Mouse (Mus musculus) megakaryocyte progenitor cell, adult 5-6 weeks (primary cell): ENCODE results near the gene Slc10a7. TPM values are rescaled to one million over a fixed set of nuclear protein-coding genes. Genes with fewer than 3 reads are reported as not detected.

Source experiments
- total RNA-seq, 2 experiments: library from RNA; stranded (forward) in 1 of 2; stranded (reverse) in 1 of 2; fragments of 157-497, 149-512 nt in 1 of 2; fragments of 200-1000 nt in 1 of 2; gene quantifications; 2 replicates each; pipeline versions ENCODE4 v1.2.3 to v1.2.4; 2015 to 2017

Gene Slc10a7
- total RNA-seq, 2 experiments from 2014 or later = 19.9 to 28.4 TPM

Other genes starting within 250 kb of the Slc10a7 start
- gene Pou4f2, start 72.7 kb upstream of the Slc10a7 start, total RNA-seq (2015) = not detected in 2 replicates
- not detected in 2 replicates for gene Pou4f2, start 72.7 kb upstream of the Slc10a7 start, total RNA-seq (2017)
- 223 and 249 TPM in 2 replicates for gene Rbmxl1, start 448 bp upstream of the Slc10a7 start, total RNA-seq (2015)
- 185 and 207 TPM in 2 replicates for gene Rbmxl1, start 448 bp upstream of the Slc10a7 start, total RNA-seq (2017)